Mouse (Mus musculus) midbrain, embryonic 13.5 days (tissue): ENCODE results near the gene Mob3b. TPM values are rescaled to one million over a fixed set of nuclear protein-coding genes. Genes with fewer than 3 reads are reported as not detected.

Experiments
- ATAC-seq: fragments of 200-750 bp; cut with Nextera tagmentation; 2 replicates; pipeline ENCODE4 v1.8.0; 2017; ENCODE audit warnings: mild to moderate bottlenecking, moderate TSS enrichment, moderate library complexity
- H3K27ac ChIP-seq: fragments of 300-500 bp; sonication (generic); 2 replicates; pipeline ENCODE4 v1.5.1; 2015; ENCODE audit warnings: inconsistent platforms, mild to moderate bottlenecking, moderate library complexity
- H3K27me3 ChIP-seq: fragments of 300-500 bp; sonication (generic); 2 replicates; pipeline ENCODE4 v1.6.1; 2015; ENCODE audit warnings: mild to moderate bottlenecking, inconsistent platforms
- H3K36me3 ChIP-seq: fragments of 300-500 bp; sonication (generic); 2 replicates; pipeline ENCODE4 v1.6.1; 2015; ENCODE audit warnings: mild to moderate bottlenecking, inconsistent platforms
- H3K4me1 ChIP-seq: fragments of 300-500 bp; sonication (generic); replicated peaks from 2 replicates; pipeline ENCODE4 v1.6.1; 2015; ENCODE audit warnings: inconsistent platforms
- H3K4me2 ChIP-seq: fragments of 300-500 bp; sonication (generic); replicated peaks from 2 replicates; pipeline ENCODE4 v1.6.1; 2015; ENCODE audit warnings: moderate library complexity, mild to moderate bottlenecking, inconsistent platforms
- H3K4me3 ChIP-seq: fragments of 300-500 bp; sonication (generic); replicated peaks from 2 replicates; pipeline ENCODE4 v1.5.1; 2015; ENCODE audit warnings: mild to moderate bottlenecking, inconsistent platforms
- H3K9ac ChIP-seq: fragments of 300-500 bp; sonication (generic); replicated peaks from 2 replicates; pipeline ENCODE4 v1.6.1; 2015; ENCODE audit warnings: mild to moderate bottlenecking, inconsistent platforms
- H3K9me3 ChIP-seq: fragments of 300-500 bp; sonication (generic); 2 replicates; pipeline ENCODE4 v1.6.1; 2016; ENCODE audit warnings: mild to moderate bottlenecking, inconsistent platforms
- WGBS: fragments of 180-500 bp; shearing (Covaris S2); methylation state at CpG from one replicate; pipeline ENCODE4 v1.1.7; 2015; 5-methylcytosine and 5-hydroxymethylcytosine counted together
- polyA plus RNA-seq: library from polyadenylated mRNA; unstranded; fragments of >200 nt; fragmentation: Nextera tagmentation; extraction: Ambion mirVana; gene quantifications from 2 replicates; pipeline ENCODE4 v1.2.1, GENCODE M21; 2015

Gene Mob3b
- polyA plus RNA-seq, 1 experiment from 2014 or later: 14.9 TPM

- WGBS: 38% methylated on average over 7 of the region's 7 CpGs
- no peak overlapping the region for H3K9ac ChIP-seq
- H3K4me2 ChIP-seq: no peak overlapping the region
- no peak for ATAC-seq
- no peak overlapping the region for H3K4me3 ChIP-seq
- no peak overlapping the region for H3K27ac ChIP-seq
- no peaks in the 10 kb centered on the region for H3K27me3 ChIP-seq
- peaks cover 18% of the 10 kb centered on the region for H3K4me1 ChIP-seq
- no peaks in the 10 kb centered on the region for H3K36me3 ChIP-seq
- H3K9me3 ChIP-seq: no peaks in the 10 kb centered on the region
Measured at GRCm38 (mm10) chr4:35101201-35101600, 56.1 kb downstream of the Mob3b start.

- no peaks in the 10 kb centered on the region for H3K36me3 ChIP-seq
- H3K27ac ChIP-seq: peak overlapping the region; percentile 51; the same call in 1 of the 2 replicates
- ATAC-seq: peak; percentile 96
- H3K4me1 ChIP-seq: peaks cover 18% of the 10 kb centered on the region
- no peaks in the 10 kb centered on the region for H3K9me3 ChIP-seq
- WGBS: 8% methylated on average over 29 of the region's 29 CpGs
- H3K4me2 ChIP-seq: peak overlapping the region; percentile 63
- H3K27me3 ChIP-seq: no peaks in the 10 kb centered on the region
- H3K4me3 ChIP-seq: peak overlapping the region; percentile 39
- peak overlapping the region; percentile 56 for H3K9ac ChIP-seq
Measured at GRCm38 (mm10) chr4:35099865-35100780, 57.2 kb downstream of the Mob3b start.

GRCm38 (mm10) chr4:35099210-35099864 lies 57.9 kb downstream of the Mob3b start:
- Histone ChIP-seq H3K27ac (peak overlapping the region; percentile 51), H3K4me2 (peak overlapping the region; percentile 63), H3K4me1 (peaks cover 18% of the 10 kb centered on the region), H3K9ac (peak overlapping the region; percentile 56), H3K36me3 (no peaks in the 10 kb centered on the region), H3K27me3 (no peaks in the 10 kb centered on the region), H3K4me3 (peak overlapping the region; percentile 39), H3K9me3 (no peaks in the 10 kb centered on the region)
- 18% methylated on average over 17 of the region's 17 CpGs for WGBS
- peak; percentile 80 for ATAC-seq

- Histone ChIP-seq H3K9ac (no peak overlapping the region), H3K36me3 (no peaks in the 10 kb centered on the region), H3K27me3 (no peaks in the 10 kb centered on the region), H3K9me3 (no peaks in the 10 kb centered on the region), H3K4me3 (no peak overlapping the region), H3K4me2 (no peak overlapping the region), H3K27ac (no peak overlapping the region), H3K4me1 (peaks cover 18% of the 10 kb centered on the region)
- 86% methylated on average over 6 of the region's 6 CpGs for WGBS
- no peak for ATAC-seq
Measured at GRCm38 (mm10) chr4:35098552-35098951, 58.7 kb downstream of the Mob3b start.

- Histone ChIP-seq H3K36me3 (no peaks in the 10 kb centered on the region), H3K27me3 (no peaks in the 10 kb centered on the region), H3K9me3 (no peaks in the 10 kb centered on the region), H3K27ac (no peak overlapping the region), H3K4me3 (no peak overlapping the region), H3K9ac (no peak overlapping the region), H3K4me2 (no peak overlapping the region), H3K4me1 (peaks cover 18% of the 10 kb centered on the region)
- no peak for ATAC-seq
- WGBS: 86% methylated on average over 28 of the region's 28 CpGs
Measured at GRCm38 (mm10) chr4:35096226-35097175, 60.8 kb downstream of the Mob3b start.

GRCm38 (mm10) chr4:35092457-35092856 lies 64.8 kb downstream of the Mob3b start:
- H3K27ac ChIP-seq: no peak overlapping the region
- ATAC-seq: no peak
- H3K9ac ChIP-seq: no peak overlapping the region
- no peak overlapping the region for H3K4me3 ChIP-seq
- H3K36me3 ChIP-seq: no peaks in the 10 kb centered on the region
- no peaks in the 10 kb centered on the region for H3K9me3 ChIP-seq
- 95% methylated on average over 3 of the region's 3 CpGs for WGBS
- H3K4me1 ChIP-seq: no peaks in the 10 kb centered on the region
- no peak overlapping the region for H3K4me2 ChIP-seq
- no peaks in the 10 kb centered on the region for H3K27me3 ChIP-seq

GRCm38 (mm10) chr4:35091157-35091784 lies 66.0 kb downstream of the Mob3b start:
- no peaks in the 10 kb centered on the region for H3K27me3 ChIP-seq
- no peak overlapping the region for H3K9ac ChIP-seq
- no peak overlapping the region for H3K4me2 ChIP-seq
- H3K9me3 ChIP-seq: no peaks in the 10 kb centered on the region
- 91% methylated on average over 13 of the region's 13 CpGs for WGBS
- no peaks in the 10 kb centered on the region for H3K4me1 ChIP-seq
- no peak for ATAC-seq
- no peak overlapping the region for H3K27ac ChIP-seq
- no peak overlapping the region for H3K4me3 ChIP-seq
- H3K36me3 ChIP-seq: no peaks in the 10 kb centered on the region

GRCm38 (mm10) chr4:35089321-35090316 lies 67.7 kb downstream of the Mob3b start:
- no peaks in the 10 kb centered on the region for H3K27me3 ChIP-seq
- no peak overlapping the region for H3K4me2 ChIP-seq
- no peak overlapping the region for H3K4me3 ChIP-seq
- no peaks in the 10 kb centered on the region for H3K36me3 ChIP-seq
- H3K4me1 ChIP-seq: no peaks in the 10 kb centered on the region
- H3K9me3 ChIP-seq: no peaks in the 10 kb centered on the region
- 84% methylated on average over 14 of the region's 14 CpGs for WGBS
- H3K9ac ChIP-seq: no peak overlapping the region
- ATAC-seq: no peak
- H3K27ac ChIP-seq: no peak overlapping the region

- ATAC-seq: no peak
- Histone ChIP-seq H3K4me2 (no peak overlapping the region), H3K9ac (no peak overlapping the region), H3K27me3 (no peaks in the 10 kb centered on the region), H3K4me1 (no peaks in the 10 kb centered on the region), H3K36me3 (no peaks in the 10 kb centered on the region), H3K27ac (no peak overlapping the region), H3K4me3 (no peak overlapping the region), H3K9me3 (no peaks in the 10 kb centered on the region)
- WGBS: 82% methylated on average over 7 of the region's 7 CpGs
Measured at GRCm38 (mm10) chr4:35086067-35086700, 71.1 kb downstream of the Mob3b start.

GRCm38 (mm10) chr4:35084060-35084459 lies 73.2 kb downstream of the Mob3b start:
- Histone ChIP-seq H3K27ac (no peak overlapping the region), H3K9me3 (no peaks in the 10 kb centered on the region), H3K4me1 (no peaks in the 10 kb centered on the region), H3K4me3 (no peak overlapping the region), H3K9ac (no peak overlapping the region), H3K4me2 (no peak overlapping the region), H3K36me3 (no peaks in the 10 kb centered on the region), H3K27me3 (no peaks in the 10 kb centered on the region)
- ATAC-seq: no peak
- 92% methylated on average over 8 of the region's 8 CpGs for WGBS
